Mouse (Mus musculus) R1 (cell line): ENCODE measurements around the gene Tent5d.
A peak's percentile ranks its signal among the peaks of the same experiment; 100 is the strongest.

Source experiments
- DNase-seq: peaks from one replicate; pipeline ENCODE4 v3.0.0-alpha.2; 2018; ENCODE audit warnings: low read depth, low spot score

Gene Tent5d

GRCm38 (mm10) chrX:107792290-107792689, at the start of gene Tent5d:
Tent5d (plus strand) TSS chrX:107792590.
- DNase-seq = no peak

DNA sequence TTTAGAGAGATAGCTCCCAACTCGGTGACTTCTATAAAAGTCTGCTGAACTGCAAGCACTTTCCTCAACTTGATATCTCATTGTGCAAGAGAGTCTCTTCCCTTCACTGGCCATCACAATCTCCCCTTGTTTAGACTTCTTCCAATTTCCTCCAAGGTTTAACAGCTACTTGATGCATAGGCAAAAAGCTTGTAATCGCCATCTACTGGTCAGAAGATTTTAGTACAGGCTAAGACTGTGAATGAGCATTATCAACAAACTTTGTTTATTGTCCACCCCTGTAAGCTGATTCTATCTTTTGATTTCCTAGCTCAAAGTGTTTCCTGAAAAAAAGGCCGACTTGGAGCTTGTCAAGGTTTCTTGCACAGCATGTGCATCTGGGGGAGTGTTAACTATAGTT, 24.5 kb upstream of the Tent5d start:
- peak; percentile 4 for DNase-seq

DNA sequence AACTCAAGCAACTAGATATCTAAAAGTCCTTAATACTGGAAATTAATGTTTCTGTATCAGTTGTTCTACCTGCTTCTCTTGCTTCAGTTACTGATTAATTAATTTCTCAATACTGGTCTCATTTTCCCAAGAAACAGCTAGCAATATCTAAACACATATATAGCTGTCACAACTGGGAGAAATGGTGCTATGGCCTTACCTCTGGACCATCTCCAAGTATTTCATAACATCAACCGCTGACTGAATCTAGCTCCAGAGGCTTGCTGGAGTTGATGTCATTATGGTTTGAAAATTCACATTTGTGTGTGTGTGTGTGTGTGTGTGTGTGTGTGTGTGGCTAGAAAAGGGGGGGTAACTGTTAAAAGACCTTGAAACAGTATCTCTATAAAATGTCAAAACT, 2.3 kb upstream of the Tent5d start:
- no peak for DNase-seq

DNA sequence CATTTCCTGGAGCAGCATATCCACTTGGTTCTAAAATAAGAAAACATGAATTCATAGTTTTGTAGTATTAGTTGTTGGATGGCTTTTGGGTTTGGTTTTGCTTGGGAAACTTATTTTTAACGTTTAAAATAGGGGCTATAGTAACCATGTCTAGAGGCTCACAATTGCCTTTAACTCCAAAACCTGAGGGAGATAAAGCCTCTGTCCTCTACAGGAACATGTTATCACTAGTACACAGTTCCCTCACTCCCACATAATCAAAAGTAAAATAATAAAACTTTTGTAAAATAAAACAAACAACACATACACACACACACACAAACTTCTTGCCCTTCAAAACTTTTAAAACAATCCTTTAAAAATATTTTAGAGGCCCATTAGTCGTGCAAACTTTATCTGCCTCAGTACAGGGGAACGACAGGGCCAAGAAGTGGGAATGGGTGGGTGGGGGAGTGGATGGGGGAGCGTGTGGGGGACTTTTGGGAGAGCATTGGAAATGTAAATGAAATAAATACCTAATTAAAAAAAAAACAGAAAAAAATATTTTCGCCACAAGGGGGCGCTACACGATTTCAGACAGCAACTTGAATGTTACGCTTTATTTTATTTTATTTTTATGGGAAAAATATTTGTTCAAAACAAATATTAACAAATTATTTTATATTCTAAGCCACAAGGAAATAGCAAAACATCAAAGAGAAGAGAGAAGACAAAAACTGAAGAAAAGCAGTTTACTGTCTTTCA, 1.5 kb upstream of the Tent5d start:
- peak; percentile 10 for DNase-seq

DNA sequence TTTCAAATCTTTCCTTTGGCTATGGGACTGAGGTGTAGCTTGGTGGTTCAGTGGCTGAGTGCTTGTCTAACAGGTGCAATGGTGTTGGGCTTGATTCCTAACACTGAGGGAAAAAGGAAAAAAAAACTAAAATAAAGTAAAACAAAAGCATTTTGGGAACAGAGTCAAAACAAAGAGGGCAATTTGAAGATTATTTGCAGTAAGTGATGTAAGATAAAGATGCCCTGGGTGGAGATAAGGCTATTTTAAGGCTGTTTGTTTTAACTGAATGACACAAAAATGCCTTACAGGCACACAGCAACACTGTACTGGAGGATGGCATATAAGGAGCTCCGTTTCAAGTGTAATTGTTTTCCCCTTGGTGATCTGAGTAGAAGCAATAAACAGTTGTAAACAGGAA, 3.4 kb downstream of the Tent5d start:
- DNase-seq = no peak

DNA sequence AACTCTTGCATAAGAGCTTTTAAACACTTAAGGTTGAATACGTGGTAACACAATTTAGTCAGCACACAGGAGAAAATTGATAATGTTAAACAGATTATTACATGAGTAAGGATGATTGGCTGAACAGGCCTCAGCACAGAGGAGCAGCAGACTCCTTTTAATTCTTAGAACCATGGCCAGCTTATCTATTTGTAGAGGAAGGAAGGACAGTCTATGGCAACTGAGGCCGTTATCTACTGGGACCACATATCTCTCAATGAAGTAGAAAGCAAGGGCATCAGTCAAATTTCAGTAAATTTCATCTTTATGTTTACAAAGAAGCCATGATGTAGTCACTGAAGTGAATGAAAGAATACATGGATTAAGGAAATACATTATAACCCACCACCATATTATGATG, 4.5 kb downstream of the Tent5d start:
- no peak for DNase-seq

GRCm38 (mm10) chrX:107812120-107812519, 19.7 kb downstream of the Tent5d start:
- DNase-seq = no peak

- DNase-seq = no peak
Observed at GRCm38 (mm10) chrX:107815502-107816217, 23.3 kb downstream of the Tent5d start.

GRCm38 (mm10) chrX:107816218-107816554, 23.8 kb downstream of the Tent5d start, which contains the start of gene 2610002M06Rik:
2610002M06Rik (minus strand) TSS chrX:107816334.
- DNase-seq = peak; percentile 92

DNA sequence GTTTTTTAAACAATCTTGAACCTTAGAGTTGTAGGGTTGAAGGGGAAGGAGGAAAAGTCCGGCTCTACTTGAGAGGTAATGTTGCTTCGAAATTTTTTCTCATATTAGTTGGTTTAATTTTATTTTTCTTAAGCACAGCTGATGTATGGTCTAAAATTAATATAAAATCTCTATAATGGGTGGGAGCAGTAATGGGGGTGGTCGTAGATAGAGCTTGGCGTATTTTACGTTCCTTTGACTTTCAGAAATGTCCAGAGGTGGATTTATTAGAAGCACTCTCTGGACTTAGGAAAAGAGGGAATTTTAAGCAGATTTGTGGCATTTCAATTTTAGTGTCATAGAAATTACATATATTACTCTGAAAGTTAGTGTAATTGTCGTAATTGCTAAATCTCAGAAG, 24.3 kb downstream of the Tent5d start:
- DNase-seq = no peak

- DNase-seq = peak; percentile 18
Observed at GRCm38 (mm10) chrX:107858165-107858564, 65.8 kb downstream of the Tent5d start.
